Mouse (Mus musculus): Measurements from ENCODE around the gene Sugt1.

Sugt1 gene

DNA sequence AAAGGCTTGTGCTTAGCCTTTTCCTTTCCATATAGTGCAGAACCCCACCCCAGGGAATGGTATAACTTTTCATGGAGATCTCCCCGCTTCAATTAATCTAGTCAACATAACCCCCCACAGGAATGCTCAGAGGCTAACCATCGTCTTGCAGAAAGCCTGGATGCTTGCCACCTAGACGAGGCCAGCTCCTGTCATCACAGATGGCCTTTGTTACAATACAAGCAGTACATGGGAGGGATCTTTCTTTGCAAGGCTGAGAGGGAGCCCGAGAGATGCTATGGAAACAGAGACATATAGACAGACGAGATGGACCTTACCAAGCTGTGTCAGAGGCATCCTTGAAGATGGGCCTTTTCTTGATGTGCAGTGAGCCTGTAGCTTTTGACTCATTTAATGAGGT is 93.2 kb downstream of the Sugt1 start:
- DNase-seq: no peak

Data from cerebellum, adult 11 months (tissue).